Mouse (Mus musculus) ES-E14 (cell line): ENCODE results near the gene 4930470P17Rik. TPM values are rescaled to one million over a fixed set of nuclear protein-coding genes. Genes with fewer than 3 reads are reported as not detected.
"Not testable (repeated sequence)": the region's sequence is repeated elsewhere in the genome, so short reads cannot be mapped to it uniquely, and the experiment has no call there.

Experiments used
- DNase-seq: peaks from one replicate; pipeline ENCODE4 v3.0.0-alpha.2; 2013; ENCODE audit warnings: low read depth, low spot score
- H3K27ac ChIP-seq: 2 replicates; pipeline ENCODE4 v1.5.1; 2012; ENCODE audit warnings: low read depth, mild to moderate bottlenecking, low read length, moderate library complexity, mixed read lengths; ENCODE audit not compliant: poor library complexity, insufficient read depth, severe bottlenecking
- H3K36me3 ChIP-seq: 2 replicates; pipeline ENCODE4 v1.6.1; 2012; ENCODE audit warnings: mild to moderate bottlenecking, low read length, moderate library complexity, mixed read lengths; ENCODE audit not compliant: control insufficient read depth, poor library complexity, insufficient read depth, severe bottlenecking
- H3K4me1 ChIP-seq, 2 experiments: fragments of 150-350 bp in 1 of 2; sonication (generic) in 1 of 2; 2 replicates each; pipeline ENCODE4 v1.6.1; 2012; ENCODE audit warnings: low read length in 2 of 2, mild to moderate bottlenecking in 1 of 2, mixed read lengths in 1 of 2; ENCODE audit not compliant: control insufficient read depth in 2 of 2, insufficient read depth in 2 of 2, poor library complexity in 1 of 2
- H3K4me3 ChIP-seq, 2 experiments: fragments of 150-350 bp in 1 of 2; sonication (generic) in 1 of 2; 2 replicates each; pipeline ENCODE4 v1.5.1; 2012; ENCODE audit warnings: low read length in 2 of 2, low read depth in 1 of 2, mild to moderate bottlenecking in 1 of 2, mixed read lengths in 1 of 2; ENCODE audit not compliant: insufficient read depth in 1 of 2, poor library complexity in 1 of 2, severe bottlenecking in 1 of 2
- H3K9ac ChIP-seq: 2 replicates; pipeline ENCODE4 v1.6.1; 2012; ENCODE audit warnings: low read depth, mild to moderate bottlenecking, low read length, mixed read lengths; ENCODE audit not compliant: poor library complexity, insufficient read depth, severe bottlenecking
- H3K9me3 ChIP-seq: fragments of 150-350 bp; sonication (generic); 2 replicates; pipeline ENCODE4 v1.6.1; 2012; ENCODE audit warnings: low read depth, mild to moderate bottlenecking, low read length; ENCODE audit not compliant: control insufficient read depth, insufficient read depth
- CHD2 ChIP-seq: IDR thresholded peaks from 2 replicates; pipeline ENCODE4 v1.6.1; 2014; ENCODE audit warnings: mild to moderate bottlenecking, low read depth, low read length, inconsistent platforms
- HCFC1 ChIP-seq: IDR thresholded peaks from 2 replicates; pipeline ENCODE4 v1.6.1; 2012; ENCODE audit warnings: low read length, inconsistent platforms, borderline replicate concordance; ENCODE audit not compliant: insufficient read depth
- MAFK ChIP-seq: IDR thresholded peaks from 2 replicates; pipeline ENCODE4 v1.6.1; 2014; ENCODE audit warnings: mild to moderate bottlenecking, low read depth, low read length, inconsistent platforms; ENCODE audit not compliant: insufficient read depth
- ZC3H11A ChIP-seq: IDR thresholded peaks from 2 replicates; pipeline ENCODE4 v1.6.1; 2012; ENCODE audit warnings: low read depth, mild to moderate bottlenecking, inconsistent platforms, low read length, borderline replicate concordance
- ZNF384 ChIP-seq: IDR thresholded peaks from 2 replicates; pipeline ENCODE4 v1.6.1; 2012; ENCODE audit warnings: low read depth, low read length, inconsistent platforms
- in situ Hi-C, 2 experiments: fragments of 600-800 bp; cut with MboI; formaldehyde crosslinking; loops; one replicate each; pipeline ENCODE4 v1.15.1; 2025; ENCODE audit warnings: low sequenced_read_pairs in 2 of 2, inconsistent platforms in 1 of 2; ENCODE audit not compliant: unreplicated experiment in 2 of 2
- total RNA-seq: library from RNA; depleted of rRNA; stranded (reverse); fragments of 300-350 nt; gene quantifications from 2 replicates; pipeline ENCODE4 v1.2.3, GENCODE M21; 2012

4930470P17Rik gene
- total RNA-seq, 1 experiment = not detected

- TF ChIP-seq ZC3H11A (no peak), CHD2 (no peak)
- DNase-seq = no peak
- H3K27ac ChIP-seq = no peak overlapping the region
- H3K36me3 ChIP-seq = no peaks in the 10 kb centered on the region
- H3K4me1 ChIP-seq = no peaks in the 10 kb centered on the region; a peak in 1 of 4 replicates
- in situ Hi-C loops = no loop called here
- H3K9me3 ChIP-seq = no peaks in the 10 kb centered on the region
- no peak overlapping the region for H3K4me3 ChIP-seq
- H3K9ac ChIP-seq = no peak overlapping the region
These were observed 30.6 kb upstream of the 4930470P17Rik start for GRCm38 (mm10) chr2:170632386-170632785.

GRCm38 (mm10) chr2:170631375-170631774 is 29.6 kb upstream of the 4930470P17Rik start:
- no peaks in the 10 kb centered on the region for H3K9me3 ChIP-seq
- in situ Hi-C loops = no loop called here

GRCm38 (mm10) chr2:170630553-170630952 is 28.7 kb upstream of the 4930470P17Rik start:
- Histone ChIP-seq H3K9ac (no peak overlapping the region), H3K27ac (no peak overlapping the region), H3K36me3 (no peaks in the 10 kb centered on the region), H3K9me3 (no peaks in the 10 kb centered on the region), H3K4me1 (no peaks in the 10 kb centered on the region), H3K4me3 (no peak overlapping the region)
- TF ChIP-seq CHD2 = no peak
- in situ Hi-C loops = no loop called here
- DNase-seq = no peak

More at GRCm38 (mm10) chr2:170631375-170631774, 29.6 kb upstream of the 4930470P17Rik start:
- H3K9ac ChIP-seq = no peak overlapping the region
- no peaks in the 10 kb centered on the region for H3K4me1 ChIP-seq
- DNase-seq = no peak
- TF ChIP-seq ZC3H11A (no peak), HCFC1 (no peak), ZNF384 (no peak), MAFK (no peak)
- no peaks in the 10 kb centered on the region for H3K36me3 ChIP-seq
- H3K4me3 ChIP-seq = no peak overlapping the region
- H3K27ac ChIP-seq = no peak overlapping the region

GRCm38 (mm10) chr2:170627991-170628390 is 26.2 kb upstream of the 4930470P17Rik start:
- 0 out of 2 replicates have a peak, but pooled peaks have one; percentile 20 for TF ChIP-seq CHD2
- H3K9me3 ChIP-seq, H3K36me3 ChIP-seq, H3K27ac ChIP-seq, DNase-seq, H3K4me1 ChIP-seq, in situ Hi-C loops, H3K9ac ChIP-seq: not testable (repeated sequence)
- H3K4me3 ChIP-seq = peak overlapping the region in 1 of 2 experiments; percentile 59; a peak in 2 of 4 replicates

- H3K4me3 ChIP-seq, H3K27ac ChIP-seq, H3K4me1 ChIP-seq, H3K36me3 ChIP-seq, H3K9ac ChIP-seq, in situ Hi-C loops, H3K9me3 ChIP-seq, DNase-seq: not testable (repeated sequence)
These were observed 22.5 kb upstream of the 4930470P17Rik start for GRCm38 (mm10) chr2:170624201-170624880.
